Mouse (Mus musculus) E14TG2a.4 (cell line): Measurements from ENCODE around the gene Mc1r.
A peak's percentile ranks its signal among the peaks of the same experiment; 100 is the strongest.
"Not testable (repeated sequence)": the region's sequence is repeated elsewhere in the genome, so short reads cannot be mapped to it uniquely, and the experiment has no call there.

Experiments
- H3K27me3 ChIP-seq: 2 replicates; pipeline ENCODE4 v1.6.1; 2014; ENCODE audit warnings: low read length, control low read depth; ENCODE audit not compliant: insufficient read depth
- H3K36me3 ChIP-seq: 2 replicates; pipeline ENCODE4 v1.6.1; 2014; ENCODE audit warnings: low read length, control low read depth; ENCODE audit not compliant: insufficient read depth
- H3K4me1 ChIP-seq: replicated peaks from 2 replicates; pipeline ENCODE4 v1.6.1; 2014; ENCODE audit warnings: low read depth, low read length, control low read depth
- H3K4me3 ChIP-seq: replicated peaks from 2 replicates; pipeline ENCODE4 v1.5.1; 2014; ENCODE audit warnings: mild to moderate bottlenecking, low read length
- H3K9me3 ChIP-seq: 2 replicates; pipeline ENCODE4 v1.6.1; 2014; ENCODE audit warnings: low read length, control low read depth
- CTCF ChIP-seq: conservative IDR thresholded peaks from 2 replicates; pipeline ENCODE4 v1.5.1; 2014; ENCODE audit warnings: low read length
- NANOG ChIP-seq: IDR thresholded peaks from 2 replicates; pipeline ENCODE4 v1.6.1; 2014; ENCODE audit warnings: borderline replicate concordance, low read length, mixed read lengths
- POU5F1 ChIP-seq: IDR thresholded peaks from 2 replicates; pipeline ENCODE4 v1.6.1; 2014; ENCODE audit warnings: low read length, borderline replicate concordance

Gene Mc1r

GRCm38 (mm10) chr8:123414255-123414654, 7.3 kb downstream of the Mc1r start:
- Histone ChIP-seq H3K9me3 (no peaks in the 10 kb centered on the region), H3K4me1 (peaks cover 68% of the 10 kb centered on the region), H3K4me3 (peak overlapping the region; percentile 68; the same call in 1 of the 2 replicates), H3K27me3 (peaks cover 27% of the 10 kb centered on the region), H3K36me3 (peaks cover 24% of the 10 kb centered on the region)
- TF ChIP-seq NANOG (no peak), POU5F1 (no peak), CTCF (no peak)

- H3K4me3 ChIP-seq, H3K9me3 ChIP-seq: not testable (repeated sequence)
- Histone ChIP-seq H3K27me3 (peaks cover 18% of the 10 kb centered on the region), H3K36me3 (peaks cover 32% of the 10 kb centered on the region), H3K4me1 (peaks cover 59% of the 10 kb centered on the region)
Measured at GRCm38 (mm10) chr8:123414997-123415696, 8.2 kb downstream of the Mc1r start.

GRCm38 (mm10) chr8:123415967-123416943, 9.3 kb downstream of the Mc1r start:
- peaks cover 3% of the 10 kb centered on the region; the same call in 1 of the 2 replicates for H3K9me3 ChIP-seq
- peaks cover 43% of the 10 kb centered on the region for H3K36me3 ChIP-seq
- peaks cover 61% of the 10 kb centered on the region for H3K4me1 ChIP-seq
- peaks cover 7% of the 10 kb centered on the region; the same call in 1 of the 2 replicates for H3K27me3 ChIP-seq
- no peak for TF ChIP-seq NANOG
- peak; percentile 67 for TF ChIP-seq CTCF
- no peak for TF ChIP-seq POU5F1
- no peak overlapping the region for H3K4me3 ChIP-seq

- Histone ChIP-seq H3K4me3 (no peak overlapping the region), H3K36me3 (peaks cover 51% of the 10 kb centered on the region), H3K27me3 (peaks cover 1% of the 10 kb centered on the region; the same call in 1 of the 2 replicates), H3K9me3 (peaks cover 3% of the 10 kb centered on the region; the same call in 1 of the 2 replicates), H3K4me1 (peaks cover 63% of the 10 kb centered on the region)
- TF ChIP-seq POU5F1 = no peak
- no peak for TF ChIP-seq CTCF
- no peak for TF ChIP-seq NANOG
Measured at GRCm38 (mm10) chr8:123416944-123417555, 10.1 kb downstream of the Mc1r start.

- Histone ChIP-seq H3K4me1 (peaks cover 52% of the 10 kb centered on the region), H3K9me3 (peaks cover 3% of the 10 kb centered on the region; the same call in 1 of the 2 replicates), H3K4me3 (no peak overlapping the region), H3K27me3 (no peaks in the 10 kb centered on the region), H3K36me3 (peaks cover 45% of the 10 kb centered on the region)
- no peak for TF ChIP-seq POU5F1
- no peak for TF ChIP-seq CTCF
- no peak for TF ChIP-seq NANOG
Measured at GRCm38 (mm10) chr8:123419711-123420110, 12.8 kb downstream of the Mc1r start.

GRCm38 (mm10) chr8:123420525-123421281, 13.8 kb downstream of the Mc1r start:
- Histone ChIP-seq H3K4me3 (no peak overlapping the region), H3K27me3 (no peaks in the 10 kb centered on the region), H3K36me3 (peaks cover 45% of the 10 kb centered on the region), H3K4me1 (peaks cover 51% of the 10 kb centered on the region), H3K9me3 (peaks cover 3% of the 10 kb centered on the region; the same call in 1 of the 2 replicates)
- TF ChIP-seq CTCF (no peak), POU5F1 (no peak), NANOG (no peak)

- Histone ChIP-seq H3K4me1 (peaks cover 51% of the 10 kb centered on the region), H3K36me3 (peaks cover 45% of the 10 kb centered on the region), H3K4me3 (no peak overlapping the region), H3K9me3 (peaks cover 3% of the 10 kb centered on the region; the same call in 1 of the 2 replicates), H3K27me3 (no peaks in the 10 kb centered on the region)
- TF ChIP-seq POU5F1 (no peak), NANOG (no peak), CTCF (no peak)
Measured at GRCm38 (mm10) chr8:123421325-123421724, 14.4 kb downstream of the Mc1r start.
